Mouse (Mus musculus) neural tube, embryonic 14.5 days (tissue): ENCODE data around the gene Cavin1. TPM values are rescaled to one million over a fixed set of nuclear protein-coding genes. Genes with fewer than 3 reads are reported as not detected.

Experiments used
- ATAC-seq: fragments of 200-750 bp; cut with Nextera tagmentation; 2 replicates; pipeline ENCODE4 v1.8.0; 2017; ENCODE audit warnings: low read depth, mild to moderate bottlenecking, moderate TSS enrichment, moderate library complexity
- H3K27ac ChIP-seq: fragments of 300-500 bp; sonication (generic); 2 replicates; pipeline ENCODE4 v1.5.1; 2014; ENCODE audit warnings: low read depth, mild to moderate bottlenecking, control low read depth, low read length, moderate library complexity, mixed read lengths
- H3K27me3 ChIP-seq: fragments of 300-500 bp; sonication (generic); 2 replicates; pipeline ENCODE4 v1.6.1; 2014; ENCODE audit warnings: low read length; ENCODE audit not compliant: control insufficient read depth, insufficient read depth
- H3K36me3 ChIP-seq: fragments of 300-500 bp; sonication (generic); 2 replicates; pipeline ENCODE4 v1.6.1; 2014; ENCODE audit warnings: low read length, mixed read lengths; ENCODE audit not compliant: control insufficient read depth, insufficient read depth
- H3K4me1 ChIP-seq: fragments of 300-500 bp; sonication (generic); 2 replicates; pipeline ENCODE4 v1.6.1; 2014; ENCODE audit warnings: low read length; ENCODE audit not compliant: control insufficient read depth, insufficient read depth
- H3K4me2 ChIP-seq: fragments of 300-500 bp; sonication (generic); 2 replicates; pipeline ENCODE4 v1.6.1; 2014; ENCODE audit warnings: mild to moderate bottlenecking, low read depth, low read length, control low read depth
- H3K4me3 ChIP-seq: fragments of 300-500 bp; sonication (generic); 2 replicates; pipeline ENCODE4 v1.5.1; 2014; ENCODE audit warnings: low read depth, low read length, control low read depth, mixed read lengths
- H3K9ac ChIP-seq: fragments of 300-500 bp; sonication (generic); replicated peaks from 2 replicates; pipeline ENCODE4 v1.6.1; 2014; ENCODE audit warnings: low read depth, mild to moderate bottlenecking, control low read depth, low read length, mixed read lengths
- H3K9me3 ChIP-seq: fragments of 300-500 bp; sonication (generic); 2 replicates; pipeline ENCODE4 v1.6.1; 2016; ENCODE audit warnings: low read length; ENCODE audit not compliant: control insufficient read depth
- WGBS: fragments of 180-500 bp; shearing (Covaris S2); extraction: QIAGEN DNeasy Blood & Tissue Kit; methylation state at CpG from one replicate; pipeline ENCODE4 v1.1.7; 2014; 5-methylcytosine and 5-hydroxymethylcytosine counted together
- polyA plus RNA-seq: library from polyadenylated mRNA; unstranded; fragments of >200 nt; fragmentation: Nextera tagmentation; extraction: Ambion mirVana; gene quantifications from 2 replicates; pipeline ENCODE4 v1.2.1, GENCODE M21; 2014

Cavin1 gene
- polyA plus RNA-seq, 1 experiment from 2014 or later, result 5.3 TPM

- ATAC-seq, result no peak
- WGBS, result 54% methylated on average over 3 of the region's 3 CpGs
- H3K9ac ChIP-seq, result no peak overlapping the region
Observed at GRCm38 (mm10) chr11:100999254-100999653, 28.6 kb upstream of the Cavin1 start.

GRCm38 (mm10) chr11:100998836-100999235 is 28.1 kb upstream of the Cavin1 start:
- H3K4me1 ChIP-seq, result no peaks in the 10 kb centered on the region
- no peaks in the 10 kb centered on the region for H3K36me3 ChIP-seq
- no peaks in the 10 kb centered on the region for H3K9me3 ChIP-seq
- no peak overlapping the region for H3K9ac ChIP-seq
- no peak overlapping the region for H3K27ac ChIP-seq
- no peak for ATAC-seq
- 88% methylated on average over 2 of the region's 2 CpGs for WGBS
- H3K4me3 ChIP-seq, result no peak overlapping the region
- no peaks in the 10 kb centered on the region for H3K27me3 ChIP-seq
- H3K4me2 ChIP-seq, result no peak overlapping the region

More at GRCm38 (mm10) chr11:100999254-100999653, 28.6 kb upstream of the Cavin1 start:
- Histone ChIP-seq H3K27ac (no peak overlapping the region), H3K4me2 (no peak overlapping the region), H3K9me3 (no peaks in the 10 kb centered on the region), H3K4me1 (no peaks in the 10 kb centered on the region), H3K27me3 (no peaks in the 10 kb centered on the region), H3K4me3 (no peak overlapping the region), H3K36me3 (no peaks in the 10 kb centered on the region)

- no peaks in the 10 kb centered on the region for H3K4me1 ChIP-seq
- no peak overlapping the region for H3K4me2 ChIP-seq
- no peaks in the 10 kb centered on the region for H3K9me3 ChIP-seq
- 95% methylated on average over 4 of the region's 4 CpGs for WGBS
- H3K4me3 ChIP-seq, result no peak overlapping the region
- no peak for ATAC-seq
- H3K27ac ChIP-seq, result no peak overlapping the region
- H3K9ac ChIP-seq, result no peak overlapping the region
- no peaks in the 10 kb centered on the region for H3K36me3 ChIP-seq
- H3K27me3 ChIP-seq, result no peaks in the 10 kb centered on the region
Observed at GRCm38 (mm10) chr11:100996501-100996900, 25.8 kb upstream of the Cavin1 start.

- no peak overlapping the region for H3K27ac ChIP-seq
- no peak for ATAC-seq
- WGBS, result 83% methylated on average over 5 of the region's 5 CpGs
- no peak overlapping the region for H3K4me2 ChIP-seq
- H3K4me3 ChIP-seq, result no peak overlapping the region
- H3K27me3 ChIP-seq, result no peaks in the 10 kb centered on the region
- no peak overlapping the region for H3K9ac ChIP-seq
- H3K36me3 ChIP-seq, result no peaks in the 10 kb centered on the region
- no peaks in the 10 kb centered on the region for H3K4me1 ChIP-seq
- H3K9me3 ChIP-seq, result no peaks in the 10 kb centered on the region
Observed at GRCm38 (mm10) chr11:100994655-100995054, 24.0 kb upstream of the Cavin1 start.

GRCm38 (mm10) chr11:100994233-100994632 is 23.5 kb upstream of the Cavin1 start:
- no peak overlapping the region for H3K4me3 ChIP-seq
- H3K27ac ChIP-seq, result no peak overlapping the region
- H3K4me2 ChIP-seq, result no peak overlapping the region
- H3K9me3 ChIP-seq, result no peaks in the 10 kb centered on the region
- no peak overlapping the region for H3K9ac ChIP-seq
- no peak for ATAC-seq
- H3K4me1 ChIP-seq, result no peaks in the 10 kb centered on the region
- H3K36me3 ChIP-seq, result no peaks in the 10 kb centered on the region
- WGBS, result 53% methylated on average over 9 of the region's 9 CpGs
- H3K27me3 ChIP-seq, result no peaks in the 10 kb centered on the region

GRCm38 (mm10) chr11:100993437-100993836 is 22.8 kb upstream of the Cavin1 start:
- H3K4me3 ChIP-seq, result no peak overlapping the region
- H3K4me1 ChIP-seq, result no peaks in the 10 kb centered on the region
- H3K4me2 ChIP-seq, result no peak overlapping the region
- no peaks in the 10 kb centered on the region for H3K36me3 ChIP-seq
- no peaks in the 10 kb centered on the region for H3K27me3 ChIP-seq
- whole genome bisulfite sequencing, result 71% methylated on average over 2 of the region's 2 CpGs
- no peaks in the 10 kb centered on the region for H3K9me3 ChIP-seq
- H3K27ac ChIP-seq, result no peak overlapping the region
- no peak for ATAC-seq
- H3K9ac ChIP-seq, result no peak overlapping the region

- Histone ChIP-seq H3K27me3 (no peaks in the 10 kb centered on the region), H3K9me3 (no peaks in the 10 kb centered on the region), H3K4me2 (no peak overlapping the region), H3K36me3 (no peaks in the 10 kb centered on the region), H3K27ac (no peak overlapping the region), H3K4me3 (no peak overlapping the region), H3K4me1 (no peaks in the 10 kb centered on the region), H3K9ac (no peak overlapping the region)
- WGBS, result 27% methylated on average over 6 of the region's 6 CpGs
- no peak for ATAC-seq
Observed at GRCm38 (mm10) chr11:100991027-100991534, 20.4 kb upstream of the Cavin1 start.

- ATAC-seq, result no peak
- Histone ChIP-seq H3K9ac (no peak overlapping the region), H3K9me3 (no peaks in the 10 kb centered on the region), H3K4me2 (no peak overlapping the region), H3K4me3 (no peak overlapping the region), H3K36me3 (no peaks in the 10 kb centered on the region), H3K4me1 (no peaks in the 10 kb centered on the region), H3K27ac (no peak overlapping the region), H3K27me3 (no peaks in the 10 kb centered on the region)
- 63% methylated on average over 2 of the region's 2 CpGs for WGBS
Observed at GRCm38 (mm10) chr11:100989666-100990065, 19.0 kb upstream of the Cavin1 start.

- Histone ChIP-seq H3K4me3 (no peak overlapping the region), H3K36me3 (no peaks in the 10 kb centered on the region), H3K4me1 (no peaks in the 10 kb centered on the region), H3K27me3 (no peaks in the 10 kb centered on the region), H3K4me2 (no peak overlapping the region), H3K9ac (no peak overlapping the region), H3K27ac (no peak overlapping the region), H3K9me3 (no peaks in the 10 kb centered on the region)
- ATAC-seq, result no peak
- WGBS, result 90% methylated on average over 3 of the region's 3 CpGs
Observed at GRCm38 (mm10) chr11:100988674-100989073, 18.0 kb upstream of the Cavin1 start.
